Comparison of ENCODE assay signal across 18 mouse cellular contexts in genomic region chr4:109234185-109234584, GRCm38 (mm10). TPM values are rescaled to one million over a fixed set of nuclear protein-coding genes. Genes with fewer than 3 reads are reported as not detected.
A peak's percentile ranks its signal among the peaks of the same experiment; 100 is the strongest.
DNase-seq lines count a peak whose midpoint lies in the region; ATAC-seq lines count a peak whose summit lies in the region.
"Had no signal": no experiment of that assay in that cellular context is flagged by ENCODE, and none has a peak within 500 bp of the region (broad histone marks: within the 10 kb centered on the region; RNA-seq: fewer than 3 reads in every experiment).

TSS of gene Calr4 (plus strand) at chr4:109234485.

- H3K27ac ChIP-seq in hindbrain, embryonic 13.5 days = peak within 1 kb of the TSS; percentile 82
- H3K27ac ChIP-seq in hindbrain, embryonic 10.5 days = no peak within 1 kb of the TSS
- peak within 1 kb of the TSS; percentile 87 for H3K27ac ChIP-seq in neural tube, embryonic 13.5 days (replicated peaks)
- H3K27ac ChIP-seq in hindbrain, embryonic 16.5 days (ENCODE audit: low read depth, low read length) = peak within 1 kb of the TSS; percentile 50
- H3K27ac ChIP-seq: embryonic facial prominence, embryonic 13.5 days; forebrain, embryonic 12.5 days had no signal

- no peaks in the 10 kb centered on the region for H3K27me3 ChIP-seq in hindbrain, embryonic 13.5 days
- no peaks in the 10 kb centered on the region for H3K27me3 ChIP-seq in hindbrain, embryonic 10.5 days (ENCODE audit: insufficient read depth, poor library complexity, severe bottlenecking)
- H3K27me3 ChIP-seq in neural tube, embryonic 13.5 days = no peaks in the 10 kb centered on the region
- H3K27me3 ChIP-seq in hindbrain, embryonic 16.5 days (replicated peaks; ENCODE audit: control insufficient read depth, insufficient read depth, low read length) = no peaks in the 10 kb centered on the region
- H3K27me3 ChIP-seq: embryonic facial prominence, embryonic 13.5 days; forebrain, embryonic 12.5 days; heart, embryonic 12.5 days; Patski had no signal

- H3K36me3 ChIP-seq in hindbrain, embryonic 13.5 days = no peaks in the 10 kb centered on the region
- no peaks in the 10 kb centered on the region for H3K36me3 ChIP-seq in hindbrain, embryonic 10.5 days
- H3K36me3 ChIP-seq in neural tube, embryonic 13.5 days = no peaks in the 10 kb centered on the region
- no peaks in the 10 kb centered on the region for H3K36me3 ChIP-seq in hindbrain, embryonic 16.5 days (ENCODE audit: control insufficient read depth, insufficient read depth, low read length)
- H3K36me3 ChIP-seq: embryonic facial prominence, embryonic 13.5 days; forebrain, embryonic 12.5 days; heart, embryonic 12.5 days had no signal

- peaks cover 42% of the 10 kb centered on the region for H3K4me1 ChIP-seq in hindbrain, embryonic 13.5 days (replicated peaks)
- peaks cover 17% of the 10 kb centered on the region for H3K4me1 ChIP-seq in hindbrain, embryonic 10.5 days (replicated peaks)
- H3K4me1 ChIP-seq in neural tube, embryonic 13.5 days (replicated peaks) = peaks cover 58% of the 10 kb centered on the region
- peaks cover 12% of the 10 kb centered on the region for H3K4me1 ChIP-seq in hindbrain, embryonic 16.5 days (ENCODE audit: control insufficient read depth, insufficient read depth, low read depth, low read length)

- H3K9me3 ChIP-seq in hindbrain, embryonic 13.5 days = no peaks in the 10 kb centered on the region
- no peaks in the 10 kb centered on the region for H3K9me3 ChIP-seq in hindbrain, embryonic 10.5 days
- no peaks in the 10 kb centered on the region for H3K9me3 ChIP-seq in neural tube, embryonic 13.5 days
- H3K9me3 ChIP-seq in hindbrain, embryonic 16.5 days (ENCODE audit: control insufficient read depth, low read length) = no peaks in the 10 kb centered on the region
- H3K9me3 ChIP-seq: embryonic facial prominence, embryonic 13.5 days; forebrain, embryonic 12.5 days; heart, embryonic 12.5 days had no signal

- no peak within 1 kb of the TSS for H3K4me2 ChIP-seq in hindbrain, embryonic 13.5 days
- H3K4me2 ChIP-seq in neural tube, embryonic 13.5 days = no peak within 1 kb of the TSS
- H3K4me2 ChIP-seq in hindbrain, embryonic 16.5 days (ENCODE audit: low read length) = no peak within 1 kb of the TSS
- H3K4me2 ChIP-seq: embryonic facial prominence, embryonic 13.5 days; forebrain, embryonic 12.5 days; heart, embryonic 12.5 days had no signal

- no peak within 1 kb of the TSS for H3K4me3 ChIP-seq in hindbrain, embryonic 13.5 days
- H3K4me3 ChIP-seq in hindbrain, embryonic 10.5 days = no peak within 1 kb of the TSS
- H3K4me3 ChIP-seq in neural tube, embryonic 13.5 days = no peak within 1 kb of the TSS
- H3K4me3 ChIP-seq in hindbrain, embryonic 16.5 days (ENCODE audit: low read length) = no peak within 1 kb of the TSS
- H3K4me3 ChIP-seq: embryonic facial prominence, embryonic 13.5 days; forebrain, embryonic 12.5 days; heart, embryonic 12.5 days had no signal

- DNase-seq in hindbrain, embryonic 10.5 days (ENCODE audit: low spot score) = no peak
- no peak for DNase-seq in neural tube, embryonic 10.5 days (ENCODE audit: extremely low spot score, low spot score)
- DNase-seq in cerebellum, adult 9-11 months = no peak
- no peak for DNase-seq in lung, postnatal 14 days
- DNase-seq: cerebellum, adult 9-10 months; cerebellum, postnatal 36 days; gastrocnemius, postnatal 14 days; heart, postnatal 36 days had no signal

- H3K9ac ChIP-seq in hindbrain, embryonic 13.5 days = no peak within 1 kb of the TSS
- H3K9ac ChIP-seq in neural tube, embryonic 13.5 days = no peak within 1 kb of the TSS
- no peak within 1 kb of the TSS for H3K9ac ChIP-seq in hindbrain, embryonic 16.5 days (ENCODE audit: low read depth, low read length)
- H3K9ac ChIP-seq: embryonic facial prominence, embryonic 13.5 days; forebrain, embryonic 12.5 days; heart, embryonic 12.5 days had no signal

- 94% methylated on average over 2 of the region's 2 CpGs for WGBS in hindbrain, embryonic 13.5 days
- 83% methylated on average over 2 of the region's 2 CpGs for WGBS in hindbrain, embryonic 10.5 days
- WGBS in neural tube, embryonic 13.5 days = 79% methylated on average over 2 of the region's 2 CpGs
- WGBS in hindbrain, embryonic 16.5 days = 80% methylated on average over 2 of the region's 2 CpGs

- ATAC-seq in hindbrain, embryonic 13.5 days (ENCODE audit: low FRiP score) = no peak
- no peak for ATAC-seq in neural tube, embryonic 13.5 days (ENCODE audit: low read depth)
- ATAC-seq in hindbrain, embryonic 16.5 days = no peak
- ATAC-seq: activated CD4-positive, CD25-positive, alpha-beta regulatory T cell, adult 4 months; forebrain, embryonic 16.5 days; Patski had no signal

RNA-seq across cellular contexts. Expression of gene Calr4, which starts in this region (rescaled TPM):
- 2.1 and 2.2 TPM in 2 replicates for polyA plus RNA-seq in hindbrain, embryonic 13.5 days (2015; fragmentation: Nextera tagmentation; extraction: Ambion mirVana)
- 0.10 TPM in 1 of 2 replicates, not detected in the other for polyA plus RNA-seq in hindbrain, embryonic 10.5 days (2016; fragmentation: Nextera tagmentation; extraction: Ambion mirVana)
- polyA plus RNA-seq in neural tube, embryonic 13.5 days (2015; fragmentation: Nextera tagmentation; extraction: Ambion mirVana) = 1.2 and 1.9 TPM in 2 replicates
- 1.5 and 1.7 TPM in 2 replicates for polyA plus RNA-seq in hindbrain, embryonic 16.5 days (2015; fragmentation: Nextera tagmentation; extraction: Ambion mirVana)
- polyA plus RNA-seq: activated CD4-positive, CD25-positive, alpha-beta regulatory T cell, adult 4 months; forebrain, embryonic 12.5 days; heart, embryonic 16.5 days; Patski had no signal
